Mouse (Mus musculus) neural tube, embryonic 12.5 days (tissue): Measurements from ENCODE around the gene Smim14. TPM values are rescaled to one million over a fixed set of nuclear protein-coding genes. Genes with fewer than 3 reads are reported as not detected.

ENCODE experiments used
- ATAC-seq: fragments of 200-750 bp; cut with Nextera tagmentation; 2 replicates; pipeline ENCODE4 v1.8.0; 2017; ENCODE audit warnings: low read depth, mild to moderate bottlenecking, moderate TSS enrichment, moderate library complexity; ENCODE audit not compliant: low FRiP score
- H3K27ac ChIP-seq: fragments of 300-500 bp; sonication (generic); 2 replicates; pipeline ENCODE4 v1.5.1; 2016
- H3K27me3 ChIP-seq: fragments of 300-500 bp; sonication (generic); replicated peaks from 2 replicates; pipeline ENCODE4 v1.6.1; 2016; ENCODE audit warnings: mild to moderate bottlenecking
- H3K36me3 ChIP-seq: fragments of 300-500 bp; sonication (generic); 2 replicates; pipeline ENCODE4 v1.6.1; 2016; ENCODE audit warnings: mild to moderate bottlenecking
- H3K4me1 ChIP-seq: fragments of 300-500 bp; sonication (generic); 2 replicates; pipeline ENCODE4 v1.6.1; 2016
- H3K4me2 ChIP-seq: fragments of 300-500 bp; sonication (generic); replicated peaks from 2 replicates; pipeline ENCODE4 v1.6.1; 2016; ENCODE audit warnings: mild to moderate bottlenecking
- H3K4me3 ChIP-seq: fragments of 300-500 bp; sonication (generic); 2 replicates; pipeline ENCODE4 v1.5.1; 2016
- H3K9ac ChIP-seq: fragments of 300-500 bp; sonication (generic); 2 replicates; pipeline ENCODE4 v1.6.1; 2016; ENCODE audit warnings: mild to moderate bottlenecking
- H3K9me3 ChIP-seq: fragments of 300-500 bp; sonication (generic); 2 replicates; pipeline ENCODE4 v1.6.1; 2016; ENCODE audit warnings: mild to moderate bottlenecking
- WGBS: fragments of 180-500 bp; shearing (Covaris S2); methylation state at CpG from one replicate; pipeline ENCODE4 v1.1.7; 2016; 5-methylcytosine and 5-hydroxymethylcytosine counted together
- polyA plus RNA-seq: library from polyadenylated mRNA; unstranded; fragments of >200 nt; fragmentation: Nextera tagmentation; extraction: Ambion mirVana; gene quantifications from 2 replicates; pipeline ENCODE4 v1.2.1, GENCODE M21; 2016

Gene Smim14
- polyA plus RNA-seq, 1 experiment from 2014 or later = 148 TPM

DNA sequence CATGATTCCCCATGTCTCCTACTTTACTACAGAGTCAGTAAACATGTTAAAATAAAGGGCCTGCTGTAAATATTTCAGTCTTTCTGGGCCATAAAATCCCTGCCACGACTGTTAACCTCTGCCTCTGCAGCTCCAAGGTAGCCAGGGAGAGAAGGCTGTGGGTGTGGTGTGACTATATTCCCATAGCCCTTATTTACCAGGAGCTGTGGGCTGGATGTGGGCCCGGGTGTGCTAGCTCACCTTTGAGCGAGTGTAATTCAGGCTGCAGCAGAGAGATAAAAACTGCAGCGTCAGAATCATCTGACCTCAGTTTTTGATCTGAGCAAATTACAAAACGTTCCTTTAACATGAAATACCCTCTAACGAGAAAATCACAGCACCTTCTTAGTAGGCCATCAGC lies 116.2 kb downstream of the Smim14 start:
- Histone ChIP-seq H3K4me2 (no peak overlapping the region), H3K9me3 (no peaks in the 10 kb centered on the region), H3K27me3 (no peaks in the 10 kb centered on the region), H3K27ac (no peak overlapping the region), H3K4me3 (no peak overlapping the region), H3K4me1 (peaks cover 4% of the 10 kb centered on the region; the same call in 1 of the 2 replicates), H3K36me3 (peaks cover 76% of the 10 kb centered on the region), H3K9ac (no peak overlapping the region)
- 74% methylated on average over 6 of the region's 6 CpGs for WGBS
- ATAC-seq = no peak

GRCm38 (mm10) chr5:65419136-65419535 lies 117.8 kb downstream of the Smim14 start:
- Histone ChIP-seq H3K4me1 (peaks cover 7% of the 10 kb centered on the region; the same call in 1 of the 2 replicates), H3K9me3 (no peaks in the 10 kb centered on the region), H3K27me3 (no peaks in the 10 kb centered on the region), H3K36me3 (peaks cover 73% of the 10 kb centered on the region), H3K9ac (no peak overlapping the region), H3K27ac (no peak overlapping the region), H3K4me2 (no peak overlapping the region), H3K4me3 (no peak overlapping the region)
- ATAC-seq = no peak
- 83% methylated on average over 10 of the region's 10 CpGs for WGBS

DNA sequence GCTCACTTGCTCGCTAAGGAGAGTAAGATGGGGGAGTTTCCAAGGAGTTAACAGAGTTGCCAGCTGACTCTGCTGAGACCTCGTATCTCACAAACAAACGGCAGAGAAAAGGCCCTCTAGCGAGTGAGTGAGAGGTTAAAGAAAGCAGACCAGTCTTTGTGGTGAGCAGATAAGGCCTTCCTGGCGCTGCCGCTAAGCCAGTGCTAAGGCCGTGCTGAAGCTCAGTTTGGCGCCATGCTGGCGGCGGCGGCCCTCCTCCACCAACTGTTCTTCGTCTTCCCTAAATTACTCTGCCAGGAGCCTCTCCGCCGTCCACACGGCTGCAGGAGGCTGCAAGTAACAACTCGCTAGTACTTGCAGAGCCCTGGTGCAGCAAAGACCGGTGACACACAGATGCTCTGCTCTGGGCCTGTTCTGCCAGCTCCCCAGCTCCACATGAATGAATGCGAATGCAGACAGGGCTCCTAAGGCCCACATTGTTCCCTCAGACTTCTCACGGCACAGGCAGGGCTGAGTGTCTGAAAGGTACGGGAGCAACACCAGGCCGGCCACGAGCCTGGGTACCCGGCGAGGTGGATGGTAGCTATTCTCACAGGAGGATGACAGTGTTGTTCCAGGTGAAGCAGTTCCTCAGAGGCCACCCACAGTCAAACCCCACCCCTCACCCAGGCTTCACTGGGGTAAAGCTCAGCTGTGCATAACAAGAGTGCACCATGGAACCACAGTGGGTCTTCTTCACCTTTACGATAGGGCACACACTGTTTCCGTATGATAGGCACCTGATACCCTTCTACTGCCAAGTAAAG lies 121.1 kb downstream of the Smim14 start:
- Histone ChIP-seq H3K9ac (peak overlapping the region; percentile 38; the same call in 1 of the 2 replicates), H3K27me3 (no peaks in the 10 kb centered on the region), H3K36me3 (peaks cover 61% of the 10 kb centered on the region), H3K4me3 (no peak overlapping the region), H3K9me3 (no peaks in the 10 kb centered on the region), H3K4me2 (peak overlapping the region; percentile 33; the same call in 1 of the 2 replicates), H3K4me1 (peaks cover 7% of the 10 kb centered on the region; the same call in 1 of the 2 replicates), H3K27ac (no peak overlapping the region)
- ATAC-seq = no peak
- 25% methylated on average over 26 of the region's 26 CpGs for WGBS

DNA sequence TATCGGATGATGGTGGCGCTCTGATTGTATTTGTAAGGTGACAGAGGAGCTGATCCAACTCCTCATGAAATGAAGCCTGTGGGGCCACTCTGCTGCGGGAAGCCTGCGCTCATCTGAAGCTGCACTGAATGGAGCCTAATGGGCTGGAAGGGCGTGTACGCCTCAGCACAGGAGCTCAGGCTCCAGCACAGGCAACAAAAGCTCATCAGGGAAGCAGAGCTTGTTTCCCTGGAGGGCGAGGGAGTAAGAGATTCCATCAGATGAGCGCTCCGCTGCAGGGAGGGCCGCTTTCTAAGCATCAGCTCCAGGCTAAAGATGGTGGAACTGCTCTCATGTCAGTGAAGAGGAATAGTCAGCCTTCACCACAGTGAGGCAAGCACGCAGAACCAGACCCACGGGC lies 129.0 kb downstream of the Smim14 start:
- WGBS = 39% methylated on average over 12 of the region's 12 CpGs
- Histone ChIP-seq H3K36me3 (peaks cover 69% of the 10 kb centered on the region), H3K9me3 (no peaks in the 10 kb centered on the region), H3K9ac (no peak overlapping the region), H3K4me3 (no peak overlapping the region), H3K4me2 (no peak overlapping the region), H3K4me1 (no peaks in the 10 kb centered on the region; the same call in 1 of the 2 replicates), H3K27me3 (no peaks in the 10 kb centered on the region), H3K27ac (no peak overlapping the region)
- ATAC-seq = no peak

- H3K9ac ChIP-seq = no peak overlapping the region
- H3K27ac ChIP-seq = no peak overlapping the region
- peaks cover 68% of the 10 kb centered on the region for H3K36me3 ChIP-seq
- H3K27me3 ChIP-seq = no peaks in the 10 kb centered on the region
- no peaks in the 10 kb centered on the region for H3K9me3 ChIP-seq
- H3K4me2 ChIP-seq = no peak overlapping the region
- 25% methylated on average over 2 of the region's 2 CpGs for WGBS
- ATAC-seq = peak; percentile 56; the same call in 1 of the 2 replicates
- no peak overlapping the region for H3K4me3 ChIP-seq
- H3K4me1 ChIP-seq = no peaks in the 10 kb centered on the region
Observed at GRCm38 (mm10) chr5:65401251-65401994, 135.6 kb downstream of the Smim14 start.

Other genes with a start within 250 kb of the Smim14 start
- gene Rfc1, start 201.5 kb downstream of the Smim14 start, polyA plus RNA-seq = 51.5 and 55.2 TPM in 2 replicates
- gene Klb, start 188.9 kb downstream of the Smim14 start, polyA plus RNA-seq = 0.09 TPM in 1 of 2 replicates, not detected in the other
- 677 and 706 TPM in 2 replicates for gene Rpl9, start 145.7 kb downstream of the Smim14 start, polyA plus RNA-seq
- 61.6 and 63.0 TPM in 2 replicates for gene Lias, start 145.7 kb downstream of the Smim14 start, polyA plus RNA-seq
- gene Ugdh, start 101.2 kb downstream of the Smim14 start, polyA plus RNA-seq = 69.9 and 70.3 TPM in 2 replicates
- gene Gm43552, start 44.4 kb downstream of the Smim14 start, polyA plus RNA-seq = not detected in 2 replicates
- gene Ube2k, start within 50 bp of the Smim14 start, polyA plus RNA-seq = 181 and 188 TPM in 2 replicates
- 90.3 and 95.5 TPM in 2 replicates for gene Pds5a, start 161.1 kb upstream of the Smim14 start, polyA plus RNA-seq
- gene N4bp2, start 226.3 kb upstream of the Smim14 start, polyA plus RNA-seq = 24.0 and 26.5 TPM in 2 replicates